Mouse (Mus musculus) thymus, adult 2 months (tissue): ENCODE data around the gene Ccdc155.

Source experiments
- CTCF ChIP-seq: fragments of 200-500 bp; IDR thresholded peaks from 2 replicates; pipeline ENCODE4 v1.5.1; 2012; ENCODE audit warnings: mild to moderate bottlenecking, control low read depth, low read length, moderate library complexity, borderline replicate concordance; ENCODE audit not compliant: control insufficient read depth, poor library complexity, insufficient read depth; ENCODE audit errors: extremely low read depth
- POLR2A ChIP-seq: fragments of 200-500 bp; IDR thresholded peaks from 2 replicates; pipeline ENCODE4 v1.6.1; 2012; ENCODE audit warnings: mild to moderate bottlenecking, low read length, control low read depth, moderate library complexity; ENCODE audit not compliant: control insufficient read depth, poor library complexity, insufficient read depth; ENCODE audit errors: extremely low read depth

- TF ChIP-seq POLR2A (no peak), CTCF (no peak)
Observed at GRCm38 (mm10) chr7:45196176-45196535, 8.5 kb downstream of the Ccdc155 start.
